Mouse (Mus musculus): ENCODE results near the gene Baz1a. TPM values are rescaled to one million over a fixed set of nuclear protein-coding genes. Genes with fewer than 3 reads are reported as not detected.

Baz1a gene
- 2.3 and 3.1 TPM in 2 replicates for total RNA-seq (2014; rRNA removed)
- 4.6 and 6.0 TPM in 2 replicates for polyA plus RNA-seq (2015; fragmentation: Nextera tagmentation; extraction: Ambion mirVana)

DNA sequence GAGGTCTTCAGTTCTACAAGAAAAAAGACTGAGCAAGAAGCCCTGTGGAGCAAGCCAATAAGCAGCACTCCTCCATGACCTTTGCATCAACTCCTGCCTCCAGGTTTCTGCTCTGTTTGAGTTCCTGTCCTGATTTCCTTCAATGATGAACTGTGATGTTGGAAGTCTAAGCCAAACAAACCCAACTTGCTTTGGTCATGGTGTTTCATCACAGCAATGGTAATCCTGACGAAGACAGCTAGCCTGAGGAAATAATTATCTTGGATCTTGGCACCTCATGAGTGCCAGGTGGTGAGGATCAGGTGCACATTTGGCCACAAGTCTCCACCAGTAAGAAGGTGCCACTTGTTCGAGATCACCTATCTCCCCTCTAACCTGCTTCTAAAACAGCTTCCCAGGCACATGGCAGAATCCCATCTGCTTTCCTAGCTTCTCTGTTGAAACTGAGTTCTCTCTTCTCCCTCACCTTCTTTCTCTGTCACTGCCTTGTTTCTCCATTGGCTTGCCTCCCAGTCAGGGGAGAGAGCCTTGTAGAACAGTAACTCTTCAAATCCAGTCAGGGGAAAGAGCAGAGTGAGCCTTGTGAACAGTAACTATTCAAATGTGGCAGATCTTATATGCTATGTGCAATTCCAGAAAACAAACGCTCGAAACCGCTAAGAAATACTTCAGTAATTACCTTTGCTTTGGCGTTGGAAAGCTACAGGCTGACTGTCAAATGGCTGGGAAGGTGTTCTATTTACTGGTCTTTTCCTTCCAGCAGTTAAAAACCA is at the start of gene Baz1a:
Gene Baz1a, minus strand, starts transcription at position 723 of the 773 bp plus-strand sequence.
- H3K27ac ChIP-seq, result no peak within 1 kb of the TSS

DNA sequence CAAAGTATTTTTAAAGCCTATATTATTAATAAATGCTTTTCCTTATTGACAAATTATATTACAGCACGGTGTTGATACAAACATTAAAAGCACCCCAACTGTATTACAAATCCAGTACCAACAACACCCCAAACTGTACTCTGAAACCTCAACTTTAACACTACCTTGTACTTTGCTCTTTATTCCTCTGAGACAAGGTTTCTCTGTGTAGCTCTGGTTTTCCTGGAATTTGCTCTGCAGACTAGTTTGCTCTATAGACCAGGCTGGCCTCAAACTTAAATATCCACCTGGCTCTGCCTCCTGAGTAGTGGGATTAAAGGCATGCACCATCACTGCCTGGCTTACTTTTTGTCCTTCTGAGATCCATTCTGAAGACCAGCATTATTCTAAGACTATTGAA is 48.0 kb upstream of the Baz1a start:
- no peak overlapping the region for H3K4me2 ChIP-seq (ENCODE audit: low read depth, low read length)
- no peaks in the 10 kb centered on the region for H3K27me3 ChIP-seq (ENCODE audit: insufficient read depth, low read length)
- no peak overlapping the region for H3K9ac ChIP-seq (replicated peaks; ENCODE audit: low read length)
- H3K4me3 ChIP-seq (ENCODE audit: low read length), result no peak overlapping the region
- DNase-seq (ENCODE audit: low spot score), result no peak
- no peaks in the 10 kb centered on the region for H3K9me3 ChIP-seq (ENCODE audit: low read length)
- no peak overlapping the region for H3K27ac ChIP-seq
- no peak for ATAC-seq
- no peak for TF ChIP-seq CTCF (IDR thresholded peaks at IDR 0.05; ENCODE audit: low read depth)
- H3K4me1 ChIP-seq (ENCODE audit: insufficient read depth, low read length), result no peaks in the 10 kb centered on the region
- H3K36me3 ChIP-seq (ENCODE audit: insufficient read depth, low read length), result 0 out of 2 replicates have a peak, but pooled peaks cover 10% of the 10 kb centered on the region
- 93% methylated on average over 1 of the region's 1 CpGs for WGBS

More for the DNA sequence above, at the start of gene Baz1a:
- Histone ChIP-seq H3K9me3 (ENCODE audit: low read length) (no peaks in the 10 kb centered on the region), H3K36me3 (ENCODE audit: insufficient read depth, low read length) (no peaks in the 10 kb centered on the region), H3K9ac (replicated peaks; ENCODE audit: low read length) (no peak within 1 kb of the TSS), H3K4me3 (ENCODE audit: low read length) (no peak within 1 kb of the TSS), H3K27me3 (ENCODE audit: insufficient read depth, low read length) (no peaks in the 10 kb centered on the region), H3K4me1 (ENCODE audit: insufficient read depth, low read length) (no peaks in the 10 kb centered on the region), H3K4me2 (ENCODE audit: low read depth, low read length) (no peak within 1 kb of the TSS)
- ATAC-seq (no peak), DNase-seq (ENCODE audit: low spot score) (no peak)
- no peak for TF ChIP-seq CTCF (IDR thresholded peaks at IDR 0.05; ENCODE audit: low read depth)
- WGBS, result 86% methylated on average over 6 of the region's 6 CpGs

DNA sequence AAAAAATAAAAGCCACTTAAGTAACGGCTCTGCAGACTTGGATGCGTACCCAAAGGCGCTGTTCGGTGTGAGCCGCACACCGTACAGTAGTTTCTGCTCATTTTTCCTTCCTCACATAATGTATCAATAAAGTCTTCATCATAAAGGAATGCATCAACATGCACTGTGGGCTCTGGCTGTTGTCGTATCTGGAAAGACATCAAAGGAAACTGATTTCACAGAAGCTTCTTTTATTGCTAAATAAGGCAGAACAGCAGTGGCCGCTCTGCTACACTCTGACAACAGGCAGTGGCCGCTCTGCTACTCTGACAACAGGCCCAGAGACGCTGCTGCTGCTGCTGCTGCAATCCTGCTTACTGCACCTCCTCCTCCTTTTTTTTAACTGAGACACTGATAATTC is 46.9 kb upstream of the Baz1a start:
- Histone ChIP-seq H3K27me3 (ENCODE audit: insufficient read depth, low read length) (no peaks in the 10 kb centered on the region), H3K27ac (no peak overlapping the region), H3K9me3 (ENCODE audit: low read length) (no peaks in the 10 kb centered on the region), H3K4me1 (ENCODE audit: insufficient read depth, low read length) (no peaks in the 10 kb centered on the region), H3K36me3 (ENCODE audit: insufficient read depth, low read length) (0 out of 2 replicates have a peak, but pooled peaks cover 13% of the 10 kb centered on the region), H3K9ac (replicated peaks; ENCODE audit: low read length) (no peak overlapping the region), H3K4me3 (ENCODE audit: low read length) (no peak overlapping the region), H3K4me2 (ENCODE audit: low read depth, low read length) (no peak overlapping the region)
- 63% methylated on average over 10 of the region's 10 CpGs for WGBS
- TF ChIP-seq CTCF (IDR thresholded peaks at IDR 0.05; ENCODE audit: low read depth), result no peak
- no peak for ATAC-seq
- peak; percentile 18 for DNase-seq (ENCODE audit: low spot score)

DNA sequence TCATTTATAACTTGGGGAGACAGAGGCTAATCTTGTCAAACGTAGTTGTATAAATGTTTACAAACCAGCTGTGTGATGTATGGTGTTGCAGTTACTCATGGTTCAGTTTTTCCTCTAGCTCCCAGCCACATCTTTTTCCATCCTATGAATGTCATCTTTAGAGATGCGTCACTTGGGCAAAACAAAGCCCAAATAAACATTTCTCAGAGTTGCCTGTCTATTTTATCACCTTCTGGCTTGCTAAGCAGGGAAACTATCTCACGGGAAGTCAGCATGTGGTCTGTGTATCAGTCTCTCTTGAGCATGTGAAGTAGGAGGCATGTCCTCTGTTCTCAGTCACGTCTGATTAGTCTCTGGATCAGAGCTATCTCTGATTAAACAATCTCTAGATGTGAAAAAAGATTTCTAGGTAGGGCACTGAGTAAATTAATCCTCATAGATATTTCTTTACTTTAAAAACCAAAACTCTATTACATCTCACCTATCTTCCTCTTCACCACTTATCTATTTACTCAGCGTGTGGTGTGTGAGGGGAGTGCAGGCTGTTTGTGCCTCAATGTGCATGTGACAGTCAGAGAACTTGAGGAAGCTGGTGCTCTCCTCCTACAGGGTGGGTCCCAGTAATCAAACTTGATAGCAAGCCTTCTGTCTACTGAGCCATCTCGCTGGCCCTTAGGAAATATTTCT is 46.2 kb upstream of the Baz1a start:
- ATAC-seq, result no peak
- Histone ChIP-seq H3K4me2 (ENCODE audit: low read depth, low read length) (no peak overlapping the region), H3K4me1 (ENCODE audit: insufficient read depth, low read length) (no peaks in the 10 kb centered on the region), H3K36me3 (ENCODE audit: insufficient read depth, low read length) (0 out of 2 replicates have a peak, but pooled peaks cover 13% of the 10 kb centered on the region), H3K27me3 (ENCODE audit: insufficient read depth, low read length) (no peaks in the 10 kb centered on the region), H3K9ac (replicated peaks; ENCODE audit: low read length) (no peak overlapping the region), H3K27ac (no peak overlapping the region), H3K9me3 (ENCODE audit: low read length) (no peaks in the 10 kb centered on the region), H3K4me3 (ENCODE audit: low read length) (no peak overlapping the region)
- TF ChIP-seq CTCF (IDR thresholded peaks at IDR 0.05; ENCODE audit: low read depth), result no peak
- 83% methylated on average over 6 of the region's 6 CpGs for WGBS
- DNase-seq (ENCODE audit: low spot score), result no peak

DNA sequence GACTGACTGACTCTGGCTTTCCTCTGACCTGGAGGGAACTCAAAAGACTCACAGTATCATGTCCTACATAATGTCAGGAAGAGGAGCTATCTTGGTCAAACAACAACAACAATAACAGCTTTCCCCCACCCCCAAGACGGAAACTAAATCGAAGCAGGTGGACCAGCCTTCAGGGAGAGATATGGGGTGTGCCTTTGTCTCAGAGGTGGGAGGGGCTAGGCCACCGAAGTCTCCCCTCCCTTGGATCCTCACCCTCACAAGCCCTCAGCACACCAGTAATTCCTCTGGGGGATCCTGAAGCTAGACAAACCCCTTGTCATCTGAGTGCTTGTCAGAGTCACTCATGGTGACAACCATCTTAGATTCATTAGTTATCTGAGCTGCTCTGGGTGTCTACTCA is 45.7 kb upstream of the Baz1a start:
- Histone ChIP-seq H3K9me3 (ENCODE audit: low read length) (no peaks in the 10 kb centered on the region), H3K27me3 (ENCODE audit: insufficient read depth, low read length) (no peaks in the 10 kb centered on the region), H3K4me2 (ENCODE audit: low read depth, low read length) (no peak overlapping the region), H3K27ac (no peak overlapping the region), H3K4me3 (ENCODE audit: low read length) (no peak overlapping the region), H3K4me1 (ENCODE audit: insufficient read depth, low read length) (no peaks in the 10 kb centered on the region), H3K9ac (replicated peaks; ENCODE audit: low read length) (no peak overlapping the region), H3K36me3 (ENCODE audit: insufficient read depth, low read length) (0 out of 2 replicates have a peak, but pooled peaks cover 13% of the 10 kb centered on the region)
- no peak for ATAC-seq
- TF ChIP-seq CTCF (IDR thresholded peaks at IDR 0.05; ENCODE audit: low read depth), result no peak
- WGBS, result 76% methylated on average over 3 of the region's 3 CpGs
- no peak for DNase-seq (ENCODE audit: low spot score)

DNA sequence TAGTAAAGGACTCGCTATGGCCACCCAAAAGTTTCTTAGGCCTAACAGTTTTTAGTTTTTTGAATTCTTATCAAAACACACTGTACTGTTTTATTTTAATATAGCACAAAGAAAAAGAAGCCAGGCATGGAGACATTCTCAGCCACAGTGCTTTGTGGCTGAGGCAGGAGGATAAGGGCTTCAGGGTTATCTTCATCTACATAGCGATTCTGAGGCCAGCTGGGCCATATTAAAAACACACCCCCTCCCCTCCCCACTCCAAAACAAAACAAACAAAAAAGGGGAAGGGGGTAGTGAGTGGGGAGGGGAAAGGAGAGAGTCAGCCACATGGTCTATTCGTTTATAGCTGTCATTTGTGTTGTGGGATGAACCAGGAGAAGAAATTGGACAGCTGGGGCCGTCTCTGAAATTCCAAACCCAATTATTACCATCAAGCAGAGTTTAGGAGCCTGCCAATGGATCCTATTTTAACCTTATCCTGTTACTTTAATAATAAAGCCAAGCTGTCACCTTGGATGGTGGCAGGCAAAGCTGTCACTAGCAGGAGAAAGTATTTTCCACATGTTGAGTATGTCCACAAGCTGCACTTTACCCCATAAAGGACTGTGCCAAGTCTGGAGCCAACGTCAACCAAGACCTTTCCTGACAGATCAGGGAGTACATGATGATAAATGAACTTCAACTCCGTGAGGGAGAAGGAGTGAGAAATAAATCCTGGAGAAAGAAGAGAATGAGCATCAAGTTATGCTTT is 44.9 kb upstream of the Baz1a start:
- ATAC-seq (no peak), DNase-seq (ENCODE audit: low spot score) (no peak)
- no peak overlapping the region for H3K4me2 ChIP-seq (ENCODE audit: low read depth, low read length)
- no peaks in the 10 kb centered on the region for H3K27me3 ChIP-seq (ENCODE audit: insufficient read depth, low read length)
- 68% methylated on average over 6 of the region's 6 CpGs for WGBS
- H3K4me3 ChIP-seq (ENCODE audit: low read length), result no peak overlapping the region
- no peak for TF ChIP-seq CTCF (IDR thresholded peaks at IDR 0.05; ENCODE audit: low read depth)
- 0 out of 2 replicates have a peak, but pooled peaks cover 13% of the 10 kb centered on the region for H3K36me3 ChIP-seq (ENCODE audit: insufficient read depth, low read length)
- H3K27ac ChIP-seq, result no peak overlapping the region
- no peaks in the 10 kb centered on the region for H3K9me3 ChIP-seq (ENCODE audit: low read length)
- no peak overlapping the region for H3K9ac ChIP-seq (replicated peaks; ENCODE audit: low read length)
- H3K4me1 ChIP-seq (ENCODE audit: insufficient read depth, low read length), result no peaks in the 10 kb centered on the region

All from hindbrain, postnatal 0 days (tissue).